Mouse (Mus musculus) urinary bladder, adult 2 months (tissue): ENCODE data around the gene Dnah7a. TPM values are rescaled to one million over a fixed set of nuclear protein-coding genes. Genes with fewer than 3 reads are reported as not detected.
"Not testable (repeated sequence)": the region's sequence is repeated elsewhere in the genome, so short reads cannot be mapped to it uniquely, and the experiment has no call there.

ENCODE experiments used
- DNase-seq: peaks from one replicate; pipeline ENCODE4 v3.0.0; 2022; ENCODE audit warnings: low spot score
- polyA plus RNA-seq: library from polyadenylated mRNA; depleted of rRNA; stranded (reverse); fragments of >200 nt; gene quantifications from 2 replicates; pipeline ENCODE4 v1.2.3, GENCODE M21; 2012

Dnah7a gene
- polyA plus RNA-seq, 1 experiment, result 0.33 TPM

DNA sequence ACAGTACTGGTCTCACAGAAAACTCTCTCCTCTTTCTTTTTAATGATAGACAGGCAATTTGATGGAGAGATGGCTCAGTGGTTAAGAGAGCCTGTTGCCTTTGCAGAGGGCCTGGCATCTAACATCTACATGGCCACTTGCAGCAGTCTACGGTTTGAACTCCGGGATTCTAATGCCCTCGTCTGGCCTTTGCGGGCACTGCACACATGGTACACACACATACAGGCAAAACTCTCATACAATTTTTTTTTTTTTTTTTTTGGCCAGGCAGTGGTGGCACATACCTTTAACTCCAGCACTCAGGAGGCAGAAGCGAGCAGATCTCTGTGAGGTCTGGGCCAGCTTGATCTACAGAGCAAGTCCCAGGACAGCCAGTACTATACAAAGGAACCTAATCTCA lies 2.4 kb downstream of the Dnah7a start:
- no peak for DNase-seq

DNA sequence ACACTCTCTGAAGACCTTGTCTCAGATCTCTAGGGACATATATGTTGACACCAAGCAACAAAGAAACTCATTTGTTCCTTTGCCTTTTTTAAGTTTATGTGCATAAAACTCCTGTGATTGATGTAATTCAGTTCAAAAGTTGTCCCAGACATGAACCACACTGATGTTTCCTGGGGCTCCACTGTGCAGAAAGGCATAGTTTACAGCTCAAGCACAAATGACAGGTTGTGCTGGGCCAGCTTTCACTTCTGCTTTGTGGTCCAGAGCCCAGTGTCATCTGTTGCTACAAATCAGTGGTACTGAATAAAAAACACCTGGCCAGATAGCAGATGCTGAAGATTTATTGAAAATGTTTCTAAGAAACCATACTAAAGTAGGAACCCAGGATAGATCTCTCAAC lies 42.3 kb downstream of the Dnah7a start:
- DNase-seq, result not testable (repeated sequence)

DNA sequence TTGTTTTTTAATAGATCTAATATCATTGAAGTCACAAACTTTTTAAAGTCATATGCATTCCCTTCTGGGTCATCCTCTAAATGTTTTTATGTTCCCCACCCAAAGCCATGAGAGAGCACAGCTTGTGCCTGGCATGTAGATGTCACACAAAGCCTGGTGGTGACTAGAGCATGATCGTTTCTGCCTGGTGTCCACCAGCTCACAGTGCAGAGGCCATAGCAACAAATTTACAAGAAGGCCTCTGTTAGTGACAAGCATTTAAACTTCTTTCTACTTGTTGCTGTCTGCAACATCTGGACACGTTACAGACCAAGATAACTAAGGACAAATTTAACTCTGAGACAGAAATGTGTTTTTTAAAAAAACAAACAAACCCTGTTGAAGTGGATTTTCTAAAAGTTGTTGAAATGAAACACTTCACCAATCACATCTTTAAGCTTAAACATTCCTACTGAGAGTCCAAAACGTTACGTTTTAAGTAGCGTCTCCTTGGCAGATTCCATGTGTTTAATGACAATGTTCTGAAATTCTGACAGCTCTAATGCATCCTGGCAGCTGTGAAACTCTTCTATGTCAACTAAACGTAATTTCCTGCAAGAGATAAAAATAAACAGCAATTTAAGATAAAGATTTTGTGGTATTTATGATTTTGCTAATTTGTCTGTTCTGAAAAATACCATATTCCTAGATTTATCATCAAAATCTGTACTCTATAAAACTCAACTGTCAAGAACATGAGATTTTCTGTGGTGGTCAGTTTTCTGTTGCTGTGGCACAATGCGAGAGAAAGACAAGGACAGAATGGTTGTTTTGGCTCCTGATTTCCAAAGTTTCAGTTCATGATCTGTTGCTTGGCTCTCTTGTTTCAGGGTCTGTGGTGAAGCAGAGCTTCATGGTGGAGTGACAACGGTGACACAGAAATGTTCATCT lies 66.5 kb downstream of the Dnah7a start:
- no peak for DNase-seq

DNA sequence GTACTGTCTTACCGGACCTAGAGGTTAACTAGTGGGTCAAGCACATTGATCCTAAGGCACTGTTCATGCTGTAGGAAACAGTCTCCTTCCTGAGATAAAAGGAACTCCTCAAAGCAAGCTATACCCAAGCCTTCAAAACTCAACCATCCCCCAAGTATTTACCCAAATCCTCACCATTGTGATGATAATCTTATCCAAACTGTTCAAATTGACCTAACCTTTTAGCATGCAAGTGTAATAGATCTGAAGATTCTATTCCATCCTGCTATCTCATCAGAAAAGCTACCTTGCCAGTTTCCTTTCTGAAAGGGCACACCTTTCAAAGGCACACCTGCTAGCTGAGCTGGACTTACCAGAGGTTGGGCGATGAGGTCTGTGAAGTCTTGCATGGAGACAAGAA lies 70.9 kb downstream of the Dnah7a start:
- not testable (repeated sequence) for DNase-seq

DNA sequence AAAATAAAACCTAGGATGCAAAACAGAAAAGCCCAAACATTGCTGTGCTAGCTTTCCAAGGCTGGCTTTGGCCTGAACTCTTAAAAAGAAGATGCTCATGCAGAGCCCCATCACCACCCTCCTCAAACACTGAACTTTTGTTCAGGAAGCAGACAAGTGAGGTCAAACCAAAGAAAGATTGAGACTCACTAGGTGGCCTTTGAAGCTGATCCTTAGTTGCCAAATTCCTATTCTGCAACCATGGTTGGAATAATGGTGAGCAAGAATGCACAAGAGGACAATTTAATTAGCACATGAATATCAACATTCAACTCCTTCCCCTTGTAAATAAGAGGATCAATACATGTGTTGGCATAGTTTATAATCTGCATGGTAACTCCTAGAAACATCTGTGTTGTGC lies 74.5 kb downstream of the Dnah7a start:
- DNase-seq, result not testable (repeated sequence)

DNA sequence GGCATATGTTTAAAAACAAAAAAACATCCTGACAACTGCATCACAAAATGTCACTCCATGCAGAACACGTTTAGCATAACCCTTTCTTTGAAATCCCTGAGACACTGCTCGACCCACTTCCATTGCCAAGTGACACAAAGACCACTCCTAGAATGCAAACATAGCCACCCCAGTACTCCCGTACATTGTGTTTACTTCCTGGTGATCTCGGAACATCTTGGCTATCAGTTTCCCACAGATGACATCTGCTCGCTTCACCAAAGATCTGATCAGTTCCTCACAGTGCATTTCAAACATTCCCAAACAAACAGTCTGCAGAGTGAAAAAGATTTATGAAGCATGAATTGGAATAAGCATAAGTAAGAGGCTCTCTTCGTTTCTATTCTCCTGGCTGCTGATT lies 76.6 kb downstream of the Dnah7a start:
- no peak for DNase-seq

DNA sequence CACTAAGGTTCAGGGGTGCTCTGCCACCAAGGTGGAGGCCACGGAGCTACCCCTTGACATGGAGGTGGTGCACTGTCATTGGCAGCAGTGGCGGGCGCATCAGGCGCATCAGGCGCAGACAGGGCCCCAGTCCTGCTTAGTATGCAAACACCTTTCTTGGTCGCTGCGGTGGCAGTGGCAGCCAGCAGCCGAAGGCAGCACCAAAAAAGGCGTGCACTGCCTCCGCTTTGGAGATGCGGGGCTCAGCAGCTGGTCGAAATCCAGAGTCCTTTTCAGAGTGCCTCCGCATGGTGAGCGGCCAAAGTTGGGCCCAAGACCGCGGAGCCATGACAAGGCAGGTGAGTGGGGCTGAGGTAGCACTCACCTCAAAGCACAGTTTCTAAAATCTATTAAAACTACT lies 93.1 kb downstream of the Dnah7a start:
- no peak for DNase-seq

DNA sequence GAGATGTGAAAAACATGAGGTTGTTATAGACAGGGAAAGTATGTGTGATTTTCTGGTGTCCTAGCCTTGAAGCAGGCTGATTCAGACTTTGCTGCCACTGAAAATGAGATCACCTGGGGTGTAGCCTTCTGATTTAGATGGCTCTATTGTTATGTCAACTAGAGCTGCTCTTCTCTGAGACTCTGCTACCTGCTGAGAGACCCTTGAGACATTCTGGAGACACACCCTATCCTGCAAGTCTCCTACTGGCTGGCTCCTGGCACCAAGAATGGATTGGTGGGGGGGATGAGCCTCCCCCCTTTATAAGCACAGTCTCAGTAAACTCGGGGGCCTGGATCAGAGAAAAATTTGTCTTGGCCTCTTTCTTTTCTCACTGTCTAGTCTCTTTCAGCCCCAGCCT lies 125.3 kb downstream of the Dnah7a start:
- not testable (repeated sequence) for DNase-seq

DNA sequence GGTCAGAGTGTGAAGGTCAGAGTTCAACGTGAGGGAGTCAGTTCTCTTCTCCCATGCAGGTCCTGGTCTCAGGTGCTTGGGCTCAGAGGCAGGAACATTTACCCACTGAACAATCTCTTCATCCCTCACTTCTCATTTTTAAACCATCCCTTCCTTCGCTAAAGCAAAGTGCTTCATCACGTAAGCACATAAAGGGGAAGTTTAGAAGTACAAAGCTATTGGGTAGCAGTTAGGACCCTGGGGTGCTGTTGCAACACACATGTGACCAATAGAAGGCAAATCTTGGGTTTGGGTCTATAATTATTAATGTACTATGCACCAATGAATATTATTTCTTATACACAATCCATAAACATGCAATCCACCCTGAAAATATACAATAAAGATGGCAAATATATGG lies 148.7 kb downstream of the Dnah7a start:
- not testable (repeated sequence) for DNase-seq

DNA sequence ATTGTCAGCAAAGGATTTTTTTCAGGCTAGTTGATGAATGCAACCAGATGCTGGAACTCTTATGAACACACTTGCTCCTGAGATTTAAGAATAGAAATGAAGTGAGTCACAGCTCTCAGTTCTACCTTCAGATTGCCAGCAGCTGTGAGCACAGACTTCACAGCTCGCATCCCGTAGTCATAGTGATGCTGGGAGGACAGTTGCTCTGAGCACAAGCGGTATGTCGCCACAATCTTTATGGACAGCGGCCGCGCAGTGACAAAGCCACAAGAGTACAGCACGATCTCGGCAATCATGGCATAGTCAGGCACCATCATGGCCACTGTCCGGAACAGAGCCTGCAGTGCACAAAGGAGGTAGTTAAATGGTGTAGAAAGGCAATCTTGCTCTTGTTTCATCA lies 159.6 kb downstream of the Dnah7a start:
- DNase-seq, result not testable (repeated sequence)

DNA sequence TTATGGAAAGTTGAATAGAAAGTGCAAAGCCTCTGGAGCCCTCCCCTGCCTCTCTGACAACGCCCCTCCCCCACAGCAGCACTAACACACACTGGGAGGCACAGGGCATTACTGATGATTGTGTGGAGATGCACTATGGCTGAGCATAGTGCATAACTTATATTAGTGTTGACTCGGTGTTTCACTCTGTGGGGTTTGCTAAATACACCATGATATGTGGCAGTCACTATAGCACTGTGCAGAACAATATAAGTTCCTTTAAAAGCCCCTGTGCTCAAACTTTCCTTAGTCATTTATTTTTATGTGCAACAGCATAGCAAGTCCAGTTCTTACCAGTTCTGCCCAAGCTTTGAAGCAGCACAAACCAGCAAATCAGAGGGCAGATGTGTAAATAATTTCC lies 168.2 kb downstream of the Dnah7a start:
- not testable (repeated sequence) for DNase-seq

DNA sequence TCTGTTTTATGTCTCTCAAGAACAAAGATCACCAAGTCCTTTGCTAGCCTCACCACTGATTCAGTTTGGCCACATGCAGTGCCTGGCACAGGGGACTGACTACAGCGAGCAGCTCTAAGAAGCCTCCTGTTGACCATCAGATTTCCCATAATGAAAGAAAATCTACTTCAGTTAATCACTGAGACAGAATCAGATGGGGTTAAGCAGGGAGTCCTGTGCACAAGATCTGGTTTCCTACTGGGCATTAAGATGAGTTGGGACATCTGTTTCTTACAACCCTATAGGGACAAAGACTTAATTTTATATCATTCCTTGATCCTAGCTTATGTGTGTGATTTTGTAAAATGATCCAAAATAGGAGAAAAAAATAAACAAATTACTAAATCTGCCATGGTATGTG lies 171.8 kb downstream of the Dnah7a start:
- not testable (repeated sequence) for DNase-seq

DNA sequence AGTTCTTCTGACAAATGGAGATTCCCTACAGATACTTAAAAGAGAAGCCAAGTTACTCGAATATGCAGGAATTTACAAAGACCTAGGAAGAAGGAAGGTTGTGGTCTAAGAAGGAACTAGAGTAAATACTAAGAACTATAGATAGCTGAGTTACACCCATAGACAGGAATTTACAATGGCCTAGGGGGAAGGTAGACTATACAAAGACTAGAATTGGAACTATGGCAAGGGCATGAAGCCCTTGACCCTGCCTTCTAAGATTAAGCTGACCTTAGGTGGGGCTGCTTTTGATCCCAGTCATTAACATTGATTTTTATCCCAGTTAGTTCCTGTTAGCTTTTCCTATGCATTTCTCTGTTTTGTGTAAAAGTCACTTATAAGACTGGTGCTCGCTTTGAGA lies 180.6 kb downstream of the Dnah7a start:
- not testable (repeated sequence) for DNase-seq

DNA sequence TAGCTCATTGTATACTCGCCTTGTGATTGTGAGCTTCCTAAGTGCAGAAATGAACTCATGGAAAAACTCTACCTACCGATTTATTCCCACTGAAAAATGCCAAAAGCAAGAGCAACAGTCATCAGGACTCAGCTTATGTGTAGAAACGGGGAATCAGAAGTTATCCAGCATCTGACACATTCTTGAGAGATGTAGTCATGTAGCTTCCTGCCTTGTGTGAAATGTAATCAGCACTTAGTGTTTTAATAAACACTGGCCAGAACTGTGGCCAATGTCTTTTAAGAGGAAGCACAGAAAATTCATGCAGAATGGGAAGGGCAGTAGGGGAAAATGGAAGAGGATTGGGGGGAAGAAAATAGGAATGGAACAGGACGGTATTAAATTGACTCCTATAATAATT lies 232.9 kb downstream of the Dnah7a start:
- no peak for DNase-seq

DNA sequence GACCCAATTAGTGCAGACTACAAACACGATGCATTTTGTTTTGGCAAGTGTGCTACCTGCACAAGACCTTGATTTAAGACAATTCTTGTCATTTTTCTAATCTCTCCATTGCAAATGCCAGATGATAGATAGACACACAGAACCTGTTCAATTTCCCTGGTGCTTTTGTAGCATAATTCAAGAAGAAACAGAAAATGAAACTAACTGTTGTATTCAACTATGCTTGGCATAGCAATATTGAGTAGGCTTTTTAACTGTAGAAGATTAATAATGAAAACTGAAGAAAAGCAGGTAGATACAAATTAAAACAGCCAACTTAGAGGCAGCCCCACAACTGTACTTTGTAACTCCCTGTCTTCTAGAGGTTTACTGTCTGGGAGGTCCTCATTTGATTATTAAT lies 234.5 kb downstream of the Dnah7a start:
- DNase-seq, result not testable (repeated sequence)

DNA sequence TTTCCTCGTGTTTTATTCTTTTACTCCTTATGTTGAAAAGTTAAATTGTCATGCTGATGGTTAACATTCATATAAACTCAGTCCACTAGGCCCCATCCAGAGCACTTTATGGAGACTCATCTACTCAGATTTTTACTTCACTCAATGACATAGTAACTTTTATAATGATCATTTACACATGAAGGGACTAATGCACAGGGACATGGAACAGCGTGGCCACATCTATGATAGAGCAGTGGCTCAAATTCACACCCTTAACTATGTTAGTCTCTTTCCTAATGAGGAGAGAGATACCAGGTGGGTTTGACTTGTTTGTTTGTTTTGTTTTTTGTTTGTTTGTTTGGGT lies 239.3 kb downstream of the Dnah7a start:
- DNase-seq, result no peak

DNA sequence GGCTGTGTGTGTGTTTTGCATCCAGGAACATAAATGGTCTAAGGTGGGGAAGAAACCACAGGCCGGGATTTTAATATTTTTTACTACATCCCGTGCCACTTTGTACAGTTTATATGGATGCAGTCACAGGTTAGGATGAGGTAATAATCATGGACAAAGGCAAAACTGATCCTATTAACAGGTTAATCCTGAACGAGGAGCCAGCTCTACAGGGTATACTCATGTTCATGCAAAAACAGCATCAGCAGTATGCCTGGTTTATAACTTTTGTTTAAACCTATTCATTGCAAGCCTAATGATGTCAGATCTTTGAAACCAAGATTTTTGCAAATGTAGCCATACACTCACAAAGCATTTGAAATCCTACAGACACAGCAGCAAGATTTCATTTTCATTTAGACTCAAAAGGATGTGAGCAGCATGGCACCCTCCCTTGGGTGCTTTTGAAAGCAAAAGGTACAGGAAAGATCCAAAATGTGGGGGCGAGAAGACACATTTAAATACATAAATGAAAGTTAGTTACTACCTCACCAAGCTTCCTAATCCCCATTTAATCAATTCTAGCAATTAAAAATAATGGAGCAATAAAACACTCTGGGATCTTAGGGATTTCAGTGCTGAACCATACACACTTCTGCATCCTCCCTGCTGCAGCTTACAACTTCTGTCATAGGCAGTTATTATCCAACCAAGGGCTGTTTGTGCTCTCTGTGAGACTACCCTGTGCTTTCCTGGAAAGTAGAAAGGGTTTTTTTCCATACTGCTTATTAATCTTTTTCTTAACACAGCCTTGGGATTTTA lies 239.9 kb downstream of the Dnah7a start:
- not testable (repeated sequence) for DNase-seq

DNA sequence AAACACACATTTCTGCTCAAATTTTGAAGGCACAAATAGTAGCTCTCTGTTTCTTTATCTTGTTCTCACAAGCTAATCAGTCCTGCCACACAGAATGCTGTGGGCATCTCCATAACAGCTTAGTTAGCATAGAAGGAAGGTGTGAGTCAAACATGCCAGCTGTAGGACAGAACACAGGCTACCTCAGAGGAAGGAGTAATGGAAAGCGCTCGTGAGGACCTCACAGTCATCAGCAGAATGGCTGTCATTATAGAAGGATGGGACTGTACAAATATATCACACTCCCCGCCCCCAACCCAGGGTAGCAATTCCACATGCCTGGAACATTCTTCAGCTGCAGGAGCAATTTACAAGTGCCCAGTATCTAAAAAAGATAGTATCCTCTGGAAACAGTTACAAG lies 267.4 kb downstream of the Dnah7a start:
- not testable (repeated sequence) for DNase-seq

DNA sequence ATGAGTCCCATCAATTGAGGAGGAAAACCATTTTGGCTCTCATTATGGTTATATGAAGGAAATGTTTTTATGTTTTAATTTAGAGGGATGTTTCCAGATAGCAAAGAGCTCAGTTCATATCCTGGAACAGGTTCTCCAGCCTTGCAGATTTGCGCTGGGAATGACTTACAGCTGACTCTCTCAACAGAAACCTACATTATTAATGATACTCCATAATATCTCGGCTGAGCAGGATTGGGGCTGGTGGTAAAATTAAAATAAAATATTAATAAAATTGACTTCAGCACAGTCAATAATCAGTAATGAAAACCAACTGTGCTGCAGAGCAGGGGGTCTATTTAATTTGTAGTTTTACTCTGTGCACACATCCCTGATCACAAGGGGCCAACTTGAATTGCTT lies 274.2 kb downstream of the Dnah7a start:
- DNase-seq, result not testable (repeated sequence)

DNA sequence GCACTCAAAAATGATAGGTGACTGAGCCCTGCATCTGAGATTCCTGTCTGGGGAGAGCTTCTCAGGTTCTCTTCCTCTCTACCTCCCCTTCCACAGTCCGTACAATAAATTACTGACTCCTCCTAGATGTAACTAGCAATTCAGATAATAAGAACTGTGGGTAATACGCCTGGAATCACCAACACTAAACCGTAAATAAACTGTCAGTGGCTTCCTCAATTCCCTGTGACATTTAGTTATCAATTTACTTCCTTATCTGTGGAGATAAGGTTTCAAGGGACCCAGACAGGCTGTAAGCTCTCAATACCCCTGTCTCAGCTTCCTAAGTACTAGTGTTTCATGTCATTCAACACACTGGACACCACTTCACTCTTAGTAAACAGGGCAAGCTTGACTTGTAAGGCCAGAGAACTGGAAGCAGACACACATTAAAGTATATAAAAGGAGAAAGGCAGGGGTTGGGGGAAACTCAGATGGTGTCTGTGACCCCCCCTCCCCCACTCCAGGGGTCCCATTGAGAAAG lies 300.7 kb downstream of the Dnah7a start:
- no peak for DNase-seq

DNA sequence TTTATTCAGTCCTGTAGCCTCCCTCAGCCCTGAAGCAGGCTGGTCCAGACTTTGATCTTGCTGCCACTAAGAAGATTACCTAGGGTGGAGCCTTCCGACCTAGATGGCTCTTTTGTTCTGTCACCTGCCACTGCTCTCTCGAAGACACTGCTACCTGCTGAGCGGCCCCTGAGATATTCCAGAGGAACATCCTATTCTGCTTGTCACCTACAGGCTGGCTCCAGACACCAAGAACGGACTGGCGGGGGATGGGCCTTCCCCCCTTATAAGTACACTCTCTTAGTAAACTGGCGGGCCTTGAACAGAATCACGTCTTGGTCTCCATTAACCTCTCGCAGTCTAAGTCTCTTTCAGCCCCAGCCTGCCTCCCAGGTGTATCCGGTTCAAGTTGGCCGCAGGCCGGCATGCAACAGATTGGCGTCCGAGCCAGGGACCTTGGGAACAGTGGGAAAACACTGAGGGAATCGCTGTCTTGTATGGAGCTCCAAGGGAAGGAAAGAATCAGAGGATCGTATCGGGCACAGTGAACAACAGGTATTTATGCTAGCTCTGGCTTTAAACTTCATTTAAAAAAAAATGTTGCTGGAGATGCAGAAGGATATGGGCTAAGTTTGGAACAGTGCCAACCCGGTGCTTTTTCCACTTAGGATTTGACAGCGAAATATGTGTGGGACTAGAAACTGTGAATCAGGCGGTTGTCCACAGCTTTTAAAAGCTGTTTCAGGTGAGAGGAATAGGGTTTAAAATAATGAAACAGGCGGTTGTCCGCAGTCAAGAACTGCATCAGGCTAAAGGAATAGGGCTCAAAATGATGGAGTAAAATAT lies 312.4 kb downstream of the Dnah7a start:
- DNase-seq, result not testable (repeated sequence)

DNA sequence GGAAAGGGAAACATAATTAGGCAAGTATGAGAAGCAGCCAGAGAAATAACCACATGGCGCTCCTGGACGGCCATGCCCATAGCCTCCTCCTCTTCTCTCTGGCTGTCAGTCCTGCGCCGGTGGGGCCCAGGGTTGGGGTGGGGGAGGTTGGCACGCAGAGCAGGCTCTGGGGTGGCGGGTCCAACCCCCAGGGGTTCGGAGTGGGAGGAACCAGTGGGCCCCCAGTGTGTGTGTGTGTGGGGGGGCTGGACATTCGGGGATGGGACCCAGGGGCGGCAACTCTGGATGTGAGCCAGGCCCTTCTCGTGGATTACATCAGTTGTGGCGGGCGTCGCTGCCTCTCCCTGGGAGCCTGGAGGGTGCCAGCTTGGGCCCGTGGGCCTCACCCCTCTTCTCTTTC lies 317.8 kb downstream of the Dnah7a start:
- DNase-seq, result no peak
